Mouse (Mus musculus): ENCODE data around the gene Serpinb7.

Serpinb7 gene

GRCm38 (mm10) chr1:107496789-107497188 is 97.3 kb downstream of the Serpinb7 start:
- DNase-seq (ENCODE audit: low spot score), result no peak

GRCm38 (mm10) chr1:107502025-107502424 is 102.6 kb downstream of the Serpinb7 start:
- DNase-seq (ENCODE audit: low spot score), result no peak

Measured in left cerebral cortex, adult 11 months (tissue).